Mouse (Mus musculus) natural killer cell, adult 2 months (primary cell): ENCODE data around the gene Ece1.
"Not testable (repeated sequence)": the region's sequence is repeated elsewhere in the genome, so short reads cannot be mapped to it uniquely, and the experiment has no call there.

Source experiments
- DNase-seq, 2 experiments: peaks; one replicate each; pipeline ENCODE4 v3.0.0; 2022; ENCODE audit warnings: low spot score in 2 of 2

Gene Ece1

GRCm38 (mm10) chr4:137979066-137979644 lies 117.1 kb downstream of the Ece1 start:
- not testable (repeated sequence) for DNase-seq

GRCm38 (mm10) chr4:137982869-137983268 lies 120.8 kb downstream of the Ece1 start:
- no peak for DNase-seq

- DNase-seq = no peak
Observed at GRCm38 (mm10) chr4:137984212-137984611, 122.2 kb downstream of the Ece1 start.

GRCm38 (mm10) chr4:137984746-137985145 lies 122.7 kb downstream of the Ece1 start:
- DNase-seq = no peak

- no peak for DNase-seq
Observed at GRCm38 (mm10) chr4:137989426-137989825, 127.4 kb downstream of the Ece1 start.

GRCm38 (mm10) chr4:137990433-137990832 lies 128.4 kb downstream of the Ece1 start:
- no peak for DNase-seq

GRCm38 (mm10) chr4:137991240-137991639 lies 129.2 kb downstream of the Ece1 start:
- DNase-seq = no peak

- DNase-seq = no peak
Observed at GRCm38 (mm10) chr4:137992890-137993289, 130.9 kb downstream of the Ece1 start, which contains the start of gene Eif4g3. TSS of gene Eif4g3 (plus strand) at chr4:137993022.

GRCm38 (mm10) chr4:137993291-137993758 lies 131.3 kb downstream of the Ece1 start:
- DNase-seq = peak; percentile 96

- DNase-seq = peak; percentile 18 to 28
Observed at GRCm38 (mm10) chr4:137993821-137994561, 132.0 kb downstream of the Ece1 start.

GRCm38 (mm10) chr4:137994562-137995336 lies 132.7 kb downstream of the Ece1 start:
- peak; percentile 19 to 25 for DNase-seq

- no peak for DNase-seq
Observed at GRCm38 (mm10) chr4:137995399-137995798, 133.4 kb downstream of the Ece1 start.

GRCm38 (mm10) chr4:137998232-137998631 lies 136.2 kb downstream of the Ece1 start:
- DNase-seq = no peak

GRCm38 (mm10) chr4:138000682-138001081 lies 138.6 kb downstream of the Ece1 start:
- no peak for DNase-seq

- no peak for DNase-seq
Observed at GRCm38 (mm10) chr4:138003909-138004610, 142.0 kb downstream of the Ece1 start.

- DNase-seq = no peak
Observed at GRCm38 (mm10) chr4:138005781-138006180, 143.7 kb downstream of the Ece1 start.

GRCm38 (mm10) chr4:138006951-138007613 lies 145.0 kb downstream of the Ece1 start:
- DNase-seq = no peak

- no peak for DNase-seq
Observed at GRCm38 (mm10) chr4:138008646-138009045, 146.6 kb downstream of the Ece1 start.

GRCm38 (mm10) chr4:138009786-138010502 lies 147.9 kb downstream of the Ece1 start:
- no peak for DNase-seq

- no peak for DNase-seq
Observed at GRCm38 (mm10) chr4:138013723-138014479, 151.9 kb downstream of the Ece1 start.
